Mouse (Mus musculus): ENCODE measurements at regions not wholly inside any gene's neighbourhood (a gene's known extent, or its start where the extent isn't known, plus 50 kb on each side); places are given as distances from the start of the nearest gene placed in this dataset.

DNA sequence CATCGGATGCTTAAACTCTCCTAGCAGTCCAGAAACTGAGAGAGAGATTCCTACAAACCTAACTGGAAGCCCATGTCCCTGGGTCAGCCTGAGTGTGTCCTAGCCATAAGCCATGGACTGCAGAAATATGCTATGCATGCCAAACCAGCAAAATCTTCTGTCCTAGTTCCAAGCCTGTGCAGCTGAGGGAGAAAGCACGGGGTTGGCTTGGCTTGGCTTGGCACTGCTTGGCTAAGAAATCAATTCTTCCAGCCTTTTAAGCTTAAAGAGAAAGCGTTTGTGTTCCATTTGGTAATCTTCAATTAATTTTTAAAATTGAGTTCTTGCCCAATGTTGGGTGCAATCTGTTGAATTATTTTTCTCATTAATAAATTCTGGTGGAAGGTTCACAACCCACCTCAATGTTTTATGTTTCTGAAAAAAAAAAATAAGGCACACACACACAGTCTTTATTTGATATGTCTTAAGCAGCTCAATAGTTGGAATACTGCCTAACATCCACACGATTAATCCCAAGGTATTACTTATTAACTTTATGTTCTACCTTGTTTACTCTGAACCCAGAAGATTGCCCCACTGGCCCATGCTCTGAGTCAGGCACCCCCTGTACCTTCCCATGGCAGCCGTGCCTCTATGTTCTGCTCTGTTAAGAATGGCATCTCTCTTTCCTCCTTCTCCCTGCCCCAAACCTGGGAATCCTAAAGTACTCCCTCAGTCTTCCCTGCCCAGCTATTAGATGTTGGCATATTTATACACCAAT lies 1083.0 kb upstream of the Dsel start:
- no peaks in the 10 kb centered on the region for H3K9me3 ChIP-seq (ENCODE audit: low read length)
- ATAC-seq (ENCODE audit: low FRiP score, low TSS enrichment), result peak; percentile 77; the same call in 1 of the 2 replicates
- H3K4me1 ChIP-seq (ENCODE audit: insufficient read depth, low read length), result no peaks in the 10 kb centered on the region
- 72% methylated on average over 5 of the region's 5 CpGs for WGBS
- no peak overlapping the region for H3K27ac ChIP-seq (ENCODE audit: low read length)
- H3K9ac ChIP-seq (replicated peaks; ENCODE audit: low read length), result no peak overlapping the region
- H3K4me2 ChIP-seq (replicated peaks; ENCODE audit: low read depth, low read length), result no peak overlapping the region
- H3K27me3 ChIP-seq (ENCODE audit: insufficient read depth, low read length), result no peaks in the 10 kb centered on the region
- H3K4me3 ChIP-seq (ENCODE audit: low read length), result no peak overlapping the region
- no peaks in the 10 kb centered on the region for H3K36me3 ChIP-seq (ENCODE audit: insufficient read depth, low read length)
